Mouse (Mus musculus): ENCODE data around the gene Kif3c.
"Not testable (repeated sequence)": the region's sequence is repeated elsewhere in the genome, so short reads cannot be mapped to it uniquely, and the experiment has no call there.

The Kif3c gene

GRCm38 (mm10) chr12:3370979-3371925 is 6.3 kb downstream of the Kif3c start:
- DNase-seq (ENCODE audit: low spot score): peak; percentile 22

GRCm38 (mm10) chr12:3371991-3372390 is 7.1 kb downstream of the Kif3c start:
- DNase-seq (ENCODE audit: low spot score): no peak

GRCm38 (mm10) chr12:3373566-3373965 is 8.6 kb downstream of the Kif3c start:
- DNase-seq (ENCODE audit: low spot score): no peak

- no peak for DNase-seq (ENCODE audit: low spot score)
Observed at GRCm38 (mm10) chr12:3374552-3374951, 9.6 kb downstream of the Kif3c start.

GRCm38 (mm10) chr12:3377190-3377589 is 12.3 kb downstream of the Kif3c start:
- DNase-seq (ENCODE audit: low spot score): no peak

GRCm38 (mm10) chr12:3377755-3378154 is 12.8 kb downstream of the Kif3c start:
- DNase-seq (ENCODE audit: low spot score): no peak

GRCm38 (mm10) chr12:3384860-3385259 is 19.9 kb downstream of the Kif3c start:
- DNase-seq (ENCODE audit: low spot score): no peak

- no peak for DNase-seq (ENCODE audit: low spot score)
Observed at GRCm38 (mm10) chr12:3385271-3385670, 20.3 kb downstream of the Kif3c start.

GRCm38 (mm10) chr12:3385940-3386339 is 21.0 kb downstream of the Kif3c start:
- no peak for DNase-seq (ENCODE audit: low spot score)

GRCm38 (mm10) chr12:3387891-3388290 is 23.0 kb downstream of the Kif3c start:
- no peak for DNase-seq (ENCODE audit: low spot score)

GRCm38 (mm10) chr12:3389394-3389793 is 24.5 kb downstream of the Kif3c start:
- DNase-seq (ENCODE audit: low spot score): no peak

- no peak for DNase-seq (ENCODE audit: low spot score)
Observed at GRCm38 (mm10) chr12:3390071-3390470, 25.1 kb downstream of the Kif3c start.

- DNase-seq (ENCODE audit: low spot score): peak; percentile 88
Observed at GRCm38 (mm10) chr12:3390577-3391262, 25.8 kb downstream of the Kif3c start.

- DNase-seq (ENCODE audit: low spot score): no peak
Observed at GRCm38 (mm10) chr12:3391276-3391675, 26.3 kb downstream of the Kif3c start.

- no peak for DNase-seq (ENCODE audit: low spot score)
Observed at GRCm38 (mm10) chr12:3393140-3393539, 28.2 kb downstream of the Kif3c start.

GRCm38 (mm10) chr12:3396931-3397330 is 32.0 kb downstream of the Kif3c start:
- DNase-seq (ENCODE audit: low spot score): no peak

- DNase-seq (ENCODE audit: low spot score): not testable (repeated sequence)
Observed at GRCm38 (mm10) chr12:3405662-3406061, 40.7 kb downstream of the Kif3c start.

GRCm38 (mm10) chr12:3406585-3406984 is 41.7 kb downstream of the Kif3c start:
- DNase-seq (ENCODE audit: low spot score): no peak

- no peak for DNase-seq (ENCODE audit: low spot score)
Observed at GRCm38 (mm10) chr12:3414956-3415355, 50.0 kb downstream of the Kif3c start.

GRCm38 (mm10) chr12:3418761-3419160 is 53.8 kb downstream of the Kif3c start:
- DNase-seq (ENCODE audit: low spot score): no peak

- DNase-seq (ENCODE audit: low spot score): no peak
Observed at GRCm38 (mm10) chr12:3420519-3420918, 55.6 kb downstream of the Kif3c start.

- no peak for DNase-seq (ENCODE audit: low spot score)
Observed at GRCm38 (mm10) chr12:3422786-3423185, 57.9 kb downstream of the Kif3c start.

- no peak for DNase-seq (ENCODE audit: low spot score)
Observed at GRCm38 (mm10) chr12:3424179-3424578, 59.2 kb downstream of the Kif3c start.

Data from embryo, embryonic 10.5 days (tissue).